Mouse (Mus musculus) embryonic facial prominence, embryonic 15.5 days (tissue): ENCODE results near the gene Spry1. TPM values are rescaled to one million over a fixed set of nuclear protein-coding genes. Genes with fewer than 3 reads are reported as not detected.

Experiments
- ATAC-seq: fragments of 200-750 bp; cut with Nextera tagmentation; 2 replicates; pipeline ENCODE4 v1.8.0; 2017; ENCODE audit warnings: low read depth, moderate TSS enrichment; ENCODE audit not compliant: insufficient number of reproducible peaks, low FRiP score, low TSS enrichment
- H3K27ac ChIP-seq: fragments of 300-500 bp; sonication (generic); replicated peaks from 2 replicates; pipeline ENCODE4 v1.5.1; 2015; ENCODE audit warnings: mild to moderate bottlenecking, inconsistent platforms
- H3K27me3 ChIP-seq: fragments of 300-500 bp; sonication (generic); 2 replicates; pipeline ENCODE4 v1.6.1; 2015; ENCODE audit warnings: inconsistent platforms
- H3K36me3 ChIP-seq: fragments of 300-500 bp; sonication (generic); 2 replicates; pipeline ENCODE4 v1.6.1; 2015; ENCODE audit warnings: mild to moderate bottlenecking, inconsistent platforms
- H3K4me1 ChIP-seq: fragments of 300-500 bp; sonication (generic); 2 replicates; pipeline ENCODE4 v1.6.1; 2015; ENCODE audit warnings: inconsistent platforms
- H3K4me2 ChIP-seq: fragments of 300-500 bp; sonication (generic); replicated peaks from 2 replicates; pipeline ENCODE4 v1.6.1; 2015; ENCODE audit warnings: mild to moderate bottlenecking, inconsistent platforms
- H3K4me3 ChIP-seq: fragments of 300-500 bp; sonication (generic); replicated peaks from 2 replicates; pipeline ENCODE4 v1.5.1; 2015; ENCODE audit warnings: mild to moderate bottlenecking, inconsistent platforms
- H3K9ac ChIP-seq: fragments of 300-500 bp; sonication (generic); 2 replicates; pipeline ENCODE4 v1.6.1; 2015; ENCODE audit warnings: inconsistent platforms
- H3K9me3 ChIP-seq: fragments of 300-500 bp; sonication (generic); replicated peaks from 2 replicates; pipeline ENCODE4 v1.6.1; 2016; ENCODE audit warnings: inconsistent platforms
- WGBS: fragments of 180-500 bp; shearing (Covaris S2); methylation state at CpG from one replicate; pipeline ENCODE4 v1.1.7; 2015; 5-methylcytosine and 5-hydroxymethylcytosine counted together
- polyA plus RNA-seq: library from polyadenylated mRNA; unstranded; fragments of >200 nt; fragmentation: Nextera tagmentation; extraction: Ambion mirVana; gene quantifications from 2 replicates; pipeline ENCODE4 v1.2.1, GENCODE M21; 2015

Gene Spry1
- polyA plus RNA-seq, 1 experiment from 2014 or later = 17.0 TPM

- peaks cover 9% of the 10 kb centered on the region; the same call in 1 of the 2 replicates for H3K27me3 ChIP-seq
- H3K36me3 ChIP-seq = no peaks in the 10 kb centered on the region
- 55% methylated on average over 6 of the region's 6 CpGs for WGBS
- ATAC-seq = no peak
- peak overlapping the region; percentile 52 for H3K4me2 ChIP-seq
- H3K4me3 ChIP-seq = peak overlapping the region; percentile 36; the same call in 1 of the 2 replicates
- 0 out of 2 replicates have a peak overlapping the region, but pooled peaks have one; percentile 72 for H3K27ac ChIP-seq
- H3K4me1 ChIP-seq = peaks cover 30% of the 10 kb centered on the region
- H3K9ac ChIP-seq = no peak overlapping the region
- H3K9me3 ChIP-seq = no peaks in the 10 kb centered on the region
Measured at GRCm38 (mm10) chr3:37654787-37655186, 15.0 kb downstream of the Spry1 start.

GRCm38 (mm10) chr3:37655933-37656633 is 16.3 kb downstream of the Spry1 start:
- peak overlapping the region; percentile 31 for H3K4me2 ChIP-seq
- WGBS = 18% methylated on average over 20 of the region's 20 CpGs
- H3K27me3 ChIP-seq = peaks cover 9% of the 10 kb centered on the region; the same call in 1 of the 2 replicates
- H3K27ac ChIP-seq = no peak overlapping the region
- ATAC-seq = no peak
- H3K9me3 ChIP-seq = no peaks in the 10 kb centered on the region
- H3K4me1 ChIP-seq = peaks cover 30% of the 10 kb centered on the region
- no peak overlapping the region for H3K9ac ChIP-seq
- H3K4me3 ChIP-seq = peak overlapping the region; percentile 15; the same call in 1 of the 2 replicates
- H3K36me3 ChIP-seq = no peaks in the 10 kb centered on the region

- H3K36me3 ChIP-seq = no peaks in the 10 kb centered on the region
- 8% methylated on average over 8 of the region's 8 CpGs for WGBS
- H3K4me1 ChIP-seq = peaks cover 30% of the 10 kb centered on the region
- H3K27me3 ChIP-seq = peaks cover 9% of the 10 kb centered on the region; the same call in 1 of the 2 replicates
- H3K9me3 ChIP-seq = no peaks in the 10 kb centered on the region
- 0 out of 2 replicates have a peak, but pooled peaks have one; percentile 52 for ATAC-seq
- H3K4me3 ChIP-seq = no peak overlapping the region
- H3K4me2 ChIP-seq = peak overlapping the region; percentile 21; the same call in 1 of the 2 replicates
- no peak overlapping the region for H3K27ac ChIP-seq
- no peak overlapping the region for H3K9ac ChIP-seq
Measured at GRCm38 (mm10) chr3:37657009-37657408, 17.3 kb downstream of the Spry1 start.

GRCm38 (mm10) chr3:37658155-37658554 is 18.4 kb downstream of the Spry1 start:
- Histone ChIP-seq H3K27me3 (peaks cover 9% of the 10 kb centered on the region; the same call in 1 of the 2 replicates), H3K9ac (no peak overlapping the region), H3K36me3 (no peaks in the 10 kb centered on the region), H3K27ac (no peak overlapping the region), H3K4me3 (no peak overlapping the region), H3K9me3 (no peaks in the 10 kb centered on the region), H3K4me1 (peaks cover 26% of the 10 kb centered on the region), H3K4me2 (no peak overlapping the region)
- ATAC-seq = no peak
- WGBS = 58% methylated on average over 5 of the region's 5 CpGs

- Histone ChIP-seq H3K9ac (no peak overlapping the region), H3K27me3 (peaks cover 9% of the 10 kb centered on the region; the same call in 1 of the 2 replicates), H3K4me3 (no peak overlapping the region), H3K4me2 (no peak overlapping the region), H3K9me3 (no peaks in the 10 kb centered on the region), H3K27ac (no peak overlapping the region), H3K4me1 (peaks cover 13% of the 10 kb centered on the region), H3K36me3 (no peaks in the 10 kb centered on the region)
- ATAC-seq = no peak
- 65% methylated on average over 6 of the region's 6 CpGs for WGBS
Measured at GRCm38 (mm10) chr3:37659621-37660020, 19.9 kb downstream of the Spry1 start.

- Histone ChIP-seq H3K4me2 (no peak overlapping the region), H3K4me1 (0 out of 2 replicates have a peak, but pooled peaks cover 7% of the 10 kb centered on the region), H3K9ac (no peak overlapping the region), H3K9me3 (peaks cover 13% of the 10 kb centered on the region), H3K4me3 (no peak overlapping the region), H3K27ac (no peak overlapping the region), H3K27me3 (no peaks in the 10 kb centered on the region), H3K36me3 (no peaks in the 10 kb centered on the region)
- no peak for ATAC-seq
- 32% methylated on average over 9 of the region's 9 CpGs for WGBS
Measured at GRCm38 (mm10) chr3:37666291-37667118, 26.8 kb downstream of the Spry1 start.

GRCm38 (mm10) chr3:37667119-37667467 is 27.3 kb downstream of the Spry1 start:
- no peak overlapping the region for H3K27ac ChIP-seq
- WGBS = 34% methylated on average over 2 of the region's 2 CpGs
- no peaks in the 10 kb centered on the region for H3K36me3 ChIP-seq
- H3K4me3 ChIP-seq = no peak overlapping the region
- H3K4me1 ChIP-seq = 0 out of 2 replicates have a peak, but pooled peaks cover 7% of the 10 kb centered on the region
- no peak overlapping the region for H3K9ac ChIP-seq
- peaks cover 13% of the 10 kb centered on the region for H3K9me3 ChIP-seq
- no peaks in the 10 kb centered on the region for H3K27me3 ChIP-seq
- no peak overlapping the region for H3K4me2 ChIP-seq
- no peak for ATAC-seq

- H3K27ac ChIP-seq = no peak overlapping the region
- H3K9me3 ChIP-seq = peaks cover 13% of the 10 kb centered on the region
- no peaks in the 10 kb centered on the region for H3K36me3 ChIP-seq
- ATAC-seq = no peak
- peaks cover 10% of the 10 kb centered on the region; the same call in 1 of the 2 replicates for H3K4me1 ChIP-seq
- WGBS = 24% methylated on average over 7 of the region's 7 CpGs
- H3K27me3 ChIP-seq = no peaks in the 10 kb centered on the region
- H3K9ac ChIP-seq = no peak overlapping the region
- H3K4me2 ChIP-seq = no peak overlapping the region
- H3K4me3 ChIP-seq = no peak overlapping the region
Measured at GRCm38 (mm10) chr3:37667736-37668135, 28.0 kb downstream of the Spry1 start.

GRCm38 (mm10) chr3:37668652-37669051 is 28.9 kb downstream of the Spry1 start:
- Histone ChIP-seq H3K4me3 (no peak overlapping the region), H3K9me3 (peaks cover 13% of the 10 kb centered on the region), H3K9ac (no peak overlapping the region), H3K4me2 (no peak overlapping the region), H3K4me1 (peaks cover 13% of the 10 kb centered on the region; the same call in 1 of the 2 replicates), H3K36me3 (no peaks in the 10 kb centered on the region), H3K27ac (no peak overlapping the region), H3K27me3 (0 out of 2 replicates have a peak, but pooled peaks cover 1% of the 10 kb centered on the region)
- 88% methylated on average over 12 of the region's 12 CpGs for WGBS
- no peak for ATAC-seq

- 96% methylated on average over 20 of the region's 20 CpGs for WGBS
- no peak for ATAC-seq
Measured at GRCm38 (mm10) chr3:37669100-37669499, 29.4 kb downstream of the Spry1 start.

More at GRCm38 (mm10) chr3:37669100-37669499, 29.4 kb downstream of the Spry1 start:
- Histone ChIP-seq H3K9ac (no peak overlapping the region), H3K27me3 (0 out of 2 replicates have a peak, but pooled peaks cover 6% of the 10 kb centered on the region), H3K4me2 (no peak overlapping the region), H3K4me1 (peaks cover 16% of the 10 kb centered on the region; the same call in 1 of the 2 replicates), H3K4me3 (no peak overlapping the region), H3K36me3 (no peaks in the 10 kb centered on the region), H3K9me3 (peaks cover 13% of the 10 kb centered on the region), H3K27ac (no peak overlapping the region)
